Mouse (Mus musculus): Measurements from ENCODE around the gene Sdc4.

GRCm38 (mm10) chr2:164453887-164454500 is 10.3 kb upstream of the Sdc4 start:
- TF ChIP-seq CTCF (IDR thresholded peaks at IDR 0.05) (no peak), POLR2A (IDR thresholded peaks at IDR 0.05; ENCODE audit: insufficient read depth, low read depth, low read length) (no peak), EP300 (IDR thresholded peaks at IDR 0.05; ENCODE audit: insufficient read depth, low read depth, low read length) (no peak)

Data from heart, adult 2 months (tissue).